Mouse (Mus musculus): ENCODE data around the gene Pkp1.

DNA sequence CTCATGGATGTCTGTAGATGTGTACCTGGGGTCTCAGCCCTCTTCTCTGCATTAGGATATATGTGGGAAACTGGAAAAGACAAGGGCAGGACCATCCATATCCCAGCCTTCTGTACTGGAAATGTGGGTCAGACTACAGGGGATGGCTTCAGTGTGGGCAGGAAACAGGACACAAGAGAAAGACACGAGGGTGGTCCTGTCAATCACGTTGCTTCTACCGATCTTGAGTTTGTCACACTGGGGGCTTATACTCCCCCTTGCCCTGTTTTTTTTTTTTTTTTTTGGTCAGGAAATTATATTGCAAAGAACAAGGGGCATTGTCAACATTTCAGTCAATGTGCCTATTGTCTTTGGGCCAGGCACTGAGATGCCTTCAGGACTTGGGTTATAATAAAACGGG, 80.4 kb downstream of the Pkp1 start:
- TF ChIP-seq CTCF (IDR thresholded peaks at IDR 0.05; ENCODE audit: control insufficient read depth, insufficient read depth, low read length) = no peak
- no peak for TF ChIP-seq POLR2A (IDR thresholded peaks at IDR 0.05; ENCODE audit: borderline replicate concordance, control insufficient read depth, low read depth, low read length)
